ENCODE assay signal across 11 mouse cellular contexts in the genomic region with DNA sequence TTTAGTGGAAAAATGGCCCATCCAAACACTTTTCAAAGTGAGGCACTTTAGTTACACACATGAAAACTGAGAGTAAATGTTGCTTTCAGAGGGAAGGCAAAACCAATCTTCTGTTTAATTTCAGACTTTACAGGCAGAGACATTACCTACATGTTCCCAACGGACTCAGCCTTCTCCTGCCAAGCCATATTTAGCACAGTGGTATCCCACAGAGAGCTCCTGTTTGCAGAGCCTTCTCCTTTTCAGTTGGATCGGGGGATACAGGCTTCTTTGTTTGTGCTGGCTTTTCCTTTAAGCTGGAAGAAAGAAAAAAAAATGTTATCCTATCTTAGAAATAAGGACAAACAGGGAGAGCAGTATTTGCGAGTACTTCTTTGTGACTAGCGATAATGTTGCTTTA.
DNase-seq lines count a peak whose midpoint lies in the region; ATAC-seq and TF ChIP-seq lines count a peak whose summit lies in the region.
"Had no signal": no experiment of that assay in that cellular context is flagged by ENCODE, and none has a peak within 500 bp of the region (broad histone marks: within the 10 kb centered on the region; RNA-seq: fewer than 3 reads in every experiment).

No protein-coding gene starts in this region.

- no peaks in the 10 kb centered on the region for H3K27me3 ChIP-seq in heart, embryonic 13.5 days (replicated peaks)
- no peaks in the 10 kb centered on the region for H3K27me3 ChIP-seq in lung, embryonic 14.5 days (ENCODE audit: insufficient read depth, low read length)
- no peaks in the 10 kb centered on the region for H3K27me3 ChIP-seq in stomach, embryonic 16.5 days (ENCODE audit: control insufficient read depth, insufficient read depth, low read length)
- H3K27me3 ChIP-seq: midbrain, embryonic 13.5 days; neural tube, embryonic 13.5 days had no signal

- H3K36me3 ChIP-seq in heart, embryonic 13.5 days: no peaks in the 10 kb centered on the region
- no peaks in the 10 kb centered on the region for H3K36me3 ChIP-seq in lung, embryonic 14.5 days (ENCODE audit: insufficient read depth)
- no peaks in the 10 kb centered on the region for H3K36me3 ChIP-seq in stomach, embryonic 16.5 days (ENCODE audit: control insufficient read depth, insufficient read depth, low read length)
- H3K36me3 ChIP-seq: midbrain, embryonic 13.5 days; neural tube, embryonic 13.5 days had no signal

- H3K9ac ChIP-seq in heart, embryonic 13.5 days: no peak overlapping the region
- no peak overlapping the region for H3K9ac ChIP-seq in lung, embryonic 14.5 days
- no peak overlapping the region for H3K9ac ChIP-seq in stomach, embryonic 16.5 days (ENCODE audit: low read length)
- H3K9ac ChIP-seq: midbrain, embryonic 13.5 days; neural tube, embryonic 13.5 days had no signal

- H3K4me2 ChIP-seq in heart, embryonic 13.5 days: no peak overlapping the region
- H3K4me2 ChIP-seq in lung, embryonic 14.5 days: no peak overlapping the region
- no peak overlapping the region for H3K4me2 ChIP-seq in stomach, embryonic 16.5 days (ENCODE audit: low read depth, low read length)
- H3K4me2 ChIP-seq: midbrain, embryonic 13.5 days; neural tube, embryonic 13.5 days had no signal

- 0 out of 2 replicates have a peak, but pooled peaks cover 3% of the 10 kb centered on the region for H3K4me1 ChIP-seq in heart, embryonic 13.5 days
- H3K4me1 ChIP-seq in lung, embryonic 14.5 days (ENCODE audit: insufficient read depth): no peaks in the 10 kb centered on the region
- no peaks in the 10 kb centered on the region; the same call in 1 of the 2 replicates for H3K4me1 ChIP-seq in stomach, embryonic 16.5 days (ENCODE audit: control insufficient read depth, insufficient read depth, low read length)
- H3K4me1 ChIP-seq: midbrain, embryonic 13.5 days; neural tube, embryonic 13.5 days had no signal

- WGBS in heart, embryonic 13.5 days: 59% methylated on average over 4 of the region's 4 CpGs
- 50% methylated on average over 4 of the region's 4 CpGs for WGBS in lung, embryonic 14.5 days
- 41% methylated on average over 4 of the region's 4 CpGs for WGBS in stomach, embryonic 16.5 days

- intact Hi-C loops in heart, postnatal 36 days (cut with DNase I): no loop called here

- no peak for ATAC-seq in heart, embryonic 13.5 days (ENCODE audit: extremely low read depth, insufficient number of reproducible peaks, low FRiP score, low TSS enrichment)
- ATAC-seq in lung, embryonic 14.5 days (ENCODE audit: insufficient read depth): no peak
- no peak for ATAC-seq in stomach, embryonic 16.5 days (ENCODE audit: insufficient read depth, low FRiP score)
- ATAC-seq: midbrain, embryonic 13.5 days had no signal

- 0 out of 2 replicates have a peak overlapping the region, but pooled peaks have one; percentile 36 for H3K27ac ChIP-seq in heart, embryonic 13.5 days (replicated peaks)
- peak overlapping the region; percentile 33; the same call in 1 of the 2 replicates for H3K27ac ChIP-seq in lung, embryonic 14.5 days (ENCODE audit: low read depth)
- peak overlapping the region; percentile 58 for H3K27ac ChIP-seq in stomach, embryonic 16.5 days (ENCODE audit: low read length)
- H3K27ac ChIP-seq: midbrain, embryonic 13.5 days; neural tube, embryonic 13.5 days had no signal

- TF ChIP-seq CTCF in lung, embryonic 14.5 days (IDR thresholded peaks at IDR 0.05; ENCODE audit: low read depth): no peak

- no peak for DNase-seq in heart, postnatal 36 days
- DNase-seq in lung, embryonic 14.5 days: no peak
- DNase-seq in lung, postnatal 14 days: no peak
- DNase-seq in cerebellum, adult 9-10 months: peak; percentile 76
- no peak for DNase-seq in embryo, embryonic 11 days
- DNase-seq: adrenal gland, postnatal 36 days; thymus, postnatal 14 days had no signal

- no peak overlapping the region for H3K4me3 ChIP-seq in heart, embryonic 13.5 days
- no peak overlapping the region for H3K4me3 ChIP-seq in lung, embryonic 14.5 days (ENCODE audit: low read depth, low read length)
- H3K4me3 ChIP-seq in stomach, embryonic 16.5 days (replicated peaks; ENCODE audit: low read length): no peak overlapping the region
- H3K4me3 ChIP-seq: midbrain, embryonic 13.5 days; neural tube, embryonic 13.5 days had no signal

- no peaks in the 10 kb centered on the region for H3K9me3 ChIP-seq in heart, embryonic 13.5 days
- H3K9me3 ChIP-seq in lung, embryonic 14.5 days (ENCODE audit: low read depth, low read length): no peaks in the 10 kb centered on the region
- H3K9me3 ChIP-seq in stomach, embryonic 16.5 days (replicated peaks; ENCODE audit: control insufficient read depth, low read length): peaks cover 3% of the 10 kb centered on the region; the same call in 1 of the 2 replicates
- H3K9me3 ChIP-seq: midbrain, embryonic 13.5 days; neural tube, embryonic 13.5 days had no signal
